Mouse (Mus musculus): ENCODE data around the gene Wdr25. TPM values are rescaled to one million over a fixed set of nuclear protein-coding genes. Genes with fewer than 3 reads are reported as not detected.

Wdr25 gene
- polyA plus RNA-seq, 1 experiment, result 6.4 TPM

GRCm38 (mm10) chr12:108879138-108879537 lies 14.3 kb upstream of the Wdr25 start:
- Histone ChIP-seq H3K36me3 (ENCODE audit: control insufficient read depth, insufficient read depth, low read length) (peaks cover 36% of the 10 kb centered on the region), H3K27ac (ENCODE audit: insufficient read depth, low read length) (no peak overlapping the region), H3K4me1 (ENCODE audit: control insufficient read depth, insufficient read depth, insufficient read length) (no peaks in the 10 kb centered on the region), H3K27me3 (ENCODE audit: control insufficient read depth, insufficient read depth, low read length) (no peaks in the 10 kb centered on the region), H3K4me3 (ENCODE audit: extremely low read depth, insufficient read depth, insufficient read length) (no peak overlapping the region)
- TF ChIP-seq CTCF (IDR thresholded peaks at IDR 0.05; ENCODE audit: extremely low read depth, insufficient read depth, insufficient read length, insufficient replicate concordance), result no peak
- TF ChIP-seq POLR2A (IDR thresholded peaks at IDR 0.05; ENCODE audit: low read depth, low read length), result no peak
- 95% methylated on average over 4 of the region's 4 CpGs for WGBS
- DNase-seq (ENCODE audit: low read depth in 1 of 2, low spot score in 2 of 2), result no peak

DNA sequence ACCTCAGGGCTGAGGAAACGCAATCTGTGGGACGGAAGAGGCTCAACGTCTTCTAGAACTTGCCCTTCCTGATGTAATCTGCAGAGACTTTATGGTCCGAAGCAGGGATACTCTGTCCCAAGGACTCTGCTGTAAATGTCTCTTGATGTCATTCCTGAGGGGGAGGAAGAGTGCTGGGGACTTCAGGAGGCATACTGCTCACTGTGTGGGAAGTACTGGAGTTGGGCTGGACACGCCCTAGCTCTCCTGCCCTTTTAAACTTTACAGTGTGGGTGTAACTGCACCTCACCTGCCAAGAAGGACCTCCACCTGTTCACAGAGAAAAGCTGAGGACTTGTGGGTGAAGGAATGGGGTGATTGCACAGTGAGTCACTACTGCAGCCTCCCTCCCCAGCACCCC lies 12.8 kb upstream of the Wdr25 start:
- no peak for DNase-seq (ENCODE audit: low read depth in 1 of 2, low spot score in 2 of 2)
- H3K4me3 ChIP-seq (ENCODE audit: extremely low read depth, insufficient read depth, insufficient read length), result no peak overlapping the region
- H3K36me3 ChIP-seq (ENCODE audit: control insufficient read depth, insufficient read depth, low read length), result peaks cover 38% of the 10 kb centered on the region
- 96% methylated on average over 5 of the region's 5 CpGs for WGBS
- no peaks in the 10 kb centered on the region for H3K4me1 ChIP-seq (ENCODE audit: control insufficient read depth, insufficient read depth, insufficient read length)
- H3K27me3 ChIP-seq (ENCODE audit: control insufficient read depth, insufficient read depth, low read length), result no peaks in the 10 kb centered on the region
- TF ChIP-seq CTCF (IDR thresholded peaks at IDR 0.05; ENCODE audit: extremely low read depth, insufficient read depth, insufficient read length, insufficient replicate concordance), result no peak
- no peak for TF ChIP-seq POLR2A (IDR thresholded peaks at IDR 0.05; ENCODE audit: low read depth, low read length)
- no peak overlapping the region for H3K27ac ChIP-seq (ENCODE audit: insufficient read depth, low read length)

DNA sequence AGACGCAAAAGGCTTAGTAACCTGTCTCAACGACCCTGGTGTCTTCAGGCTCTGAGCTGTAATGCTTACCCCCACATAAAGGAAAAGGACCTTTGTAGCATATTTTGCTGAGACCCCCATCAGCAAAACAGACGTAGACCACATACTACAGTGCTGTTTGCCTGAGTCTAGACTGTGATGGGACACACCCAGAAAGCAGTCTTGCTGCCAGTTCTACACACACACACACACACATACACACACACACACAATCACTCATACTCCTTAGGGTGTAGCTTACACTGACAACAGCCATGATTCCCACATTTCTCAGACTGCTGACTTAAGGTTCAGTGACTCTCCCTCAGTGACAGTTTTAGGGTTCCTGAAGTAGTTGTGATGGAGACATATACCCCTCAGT lies 12.2 kb upstream of the Wdr25 start:
- Histone ChIP-seq H3K27ac (ENCODE audit: insufficient read depth, low read length) (no peak overlapping the region), H3K36me3 (ENCODE audit: control insufficient read depth, insufficient read depth, low read length) (peaks cover 42% of the 10 kb centered on the region), H3K4me3 (ENCODE audit: extremely low read depth, insufficient read depth, insufficient read length) (no peak overlapping the region), H3K27me3 (ENCODE audit: control insufficient read depth, insufficient read depth, low read length) (no peaks in the 10 kb centered on the region), H3K4me1 (ENCODE audit: control insufficient read depth, insufficient read depth, insufficient read length) (no peaks in the 10 kb centered on the region)
- no peak for TF ChIP-seq POLR2A (IDR thresholded peaks at IDR 0.05; ENCODE audit: low read depth, low read length)
- TF ChIP-seq CTCF (IDR thresholded peaks at IDR 0.05; ENCODE audit: extremely low read depth, insufficient read depth, insufficient read length, insufficient replicate concordance), result no peak
- DNase-seq (ENCODE audit: low read depth in 1 of 2, low spot score in 2 of 2), result no peak
- 96% methylated on average over 3 of the region's 3 CpGs for WGBS

- TF ChIP-seq POLR2A (IDR thresholded peaks at IDR 0.05; ENCODE audit: low read depth, low read length), result no peak
- no peak for TF ChIP-seq CTCF (IDR thresholded peaks at IDR 0.05; ENCODE audit: extremely low read depth, insufficient read depth, insufficient read length, insufficient replicate concordance)
- Histone ChIP-seq H3K27ac (ENCODE audit: insufficient read depth, low read length) (no peak overlapping the region), H3K4me3 (ENCODE audit: extremely low read depth, insufficient read depth, insufficient read length) (no peak overlapping the region), H3K27me3 (ENCODE audit: control insufficient read depth, insufficient read depth, low read length) (no peaks in the 10 kb centered on the region), H3K4me1 (ENCODE audit: control insufficient read depth, insufficient read depth, insufficient read length) (no peaks in the 10 kb centered on the region), H3K36me3 (ENCODE audit: control insufficient read depth, insufficient read depth, low read length) (peaks cover 50% of the 10 kb centered on the region)
- no peak for DNase-seq (ENCODE audit: low read depth in 1 of 2, low spot score in 2 of 2)
- 92% methylated on average over 8 of the region's 8 CpGs for WGBS
Measured at GRCm38 (mm10) chr12:108882776-108883175, 10.7 kb upstream of the Wdr25 start.

- Histone ChIP-seq H3K4me3 (ENCODE audit: extremely low read depth, insufficient read depth, insufficient read length) (no peak overlapping the region), H3K27me3 (ENCODE audit: control insufficient read depth, insufficient read depth, low read length) (no peaks in the 10 kb centered on the region), H3K4me1 (ENCODE audit: control insufficient read depth, insufficient read depth, insufficient read length) (no peaks in the 10 kb centered on the region), H3K27ac (ENCODE audit: insufficient read depth, low read length) (no peak overlapping the region), H3K36me3 (ENCODE audit: control insufficient read depth, insufficient read depth, low read length) (peaks cover 37% of the 10 kb centered on the region)
- DNase-seq (ENCODE audit: low read depth in 1 of 2, low spot score in 2 of 2), result no peak
- whole genome bisulfite sequencing, result 91% methylated on average over 1 of the region's 1 CpGs
- no peak for TF ChIP-seq CTCF (IDR thresholded peaks at IDR 0.05; ENCODE audit: extremely low read depth, insufficient read depth, insufficient read length, insufficient replicate concordance)
- TF ChIP-seq POLR2A (IDR thresholded peaks at IDR 0.05; ENCODE audit: low read depth, low read length), result no peak
Measured at GRCm38 (mm10) chr12:108885906-108886305, 7.5 kb upstream of the Wdr25 start.

DNA sequence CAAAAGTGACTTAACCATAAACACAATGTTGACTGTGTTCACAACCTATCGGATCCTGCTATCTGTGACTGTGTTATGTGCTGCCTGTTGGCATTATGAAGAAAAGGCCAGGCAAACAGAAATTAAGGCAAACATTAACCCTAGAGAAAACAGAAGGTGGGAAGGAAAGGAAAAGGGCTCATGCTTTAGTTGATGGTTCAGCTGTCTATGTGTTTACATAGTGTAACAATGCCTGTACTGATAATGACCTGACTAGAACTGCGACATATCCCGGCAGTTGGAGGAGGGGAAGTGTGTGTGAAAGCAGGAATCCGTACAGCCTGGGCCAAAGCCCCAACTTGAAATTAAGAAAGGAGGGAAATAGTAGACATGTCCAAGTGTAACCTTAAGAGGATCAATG lies 6.4 kb upstream of the Wdr25 start:
- Histone ChIP-seq H3K36me3 (ENCODE audit: control insufficient read depth, insufficient read depth, low read length) (peaks cover 29% of the 10 kb centered on the region), H3K27ac (ENCODE audit: insufficient read depth, low read length) (no peak overlapping the region)

GRCm38 (mm10) chr12:108888632-108889031 lies 4.8 kb upstream of the Wdr25 start:
- TF ChIP-seq CTCF (IDR thresholded peaks at IDR 0.05; ENCODE audit: extremely low read depth, insufficient read depth, insufficient read length, insufficient replicate concordance) (no peak), POLR2A (IDR thresholded peaks at IDR 0.05; ENCODE audit: low read depth, low read length) (no peak)
- 69% methylated on average over 4 of the region's 4 CpGs for WGBS
- H3K27me3 ChIP-seq (ENCODE audit: control insufficient read depth, insufficient read depth, low read length), result no peaks in the 10 kb centered on the region
- no peak overlapping the region for H3K27ac ChIP-seq (ENCODE audit: insufficient read depth, low read length)
- peaks cover 7% of the 10 kb centered on the region; the same call in 1 of the 2 replicates for H3K4me1 ChIP-seq (ENCODE audit: control insufficient read depth, insufficient read depth, insufficient read length)
- H3K36me3 ChIP-seq (ENCODE audit: control insufficient read depth, insufficient read depth, low read length), result peaks cover 22% of the 10 kb centered on the region
- no peak overlapping the region for H3K4me3 ChIP-seq (ENCODE audit: extremely low read depth, insufficient read depth, insufficient read length)
- no peak for DNase-seq (ENCODE audit: low read depth in 1 of 2, low spot score in 2 of 2)

More for the DNA sequence above, 6.4 kb upstream of the Wdr25 start:
- H3K4me1 ChIP-seq (ENCODE audit: control insufficient read depth, insufficient read depth, insufficient read length), result no peaks in the 10 kb centered on the region
- 95% methylated on average over 4 of the region's 4 CpGs for WGBS
- TF ChIP-seq POLR2A (IDR thresholded peaks at IDR 0.05; ENCODE audit: low read depth, low read length) (no peak), CTCF (IDR thresholded peaks at IDR 0.05; ENCODE audit: extremely low read depth, insufficient read depth, insufficient read length, insufficient replicate concordance) (no peak)
- H3K27me3 ChIP-seq (ENCODE audit: control insufficient read depth, insufficient read depth, low read length), result no peaks in the 10 kb centered on the region
- H3K4me3 ChIP-seq (ENCODE audit: extremely low read depth, insufficient read depth, insufficient read length), result no peak overlapping the region
- no peak for DNase-seq (ENCODE audit: low read depth in 1 of 2, low spot score in 2 of 2)
